Comparison of ENCODE assay signal across 9 mouse cellular contexts in the genomic region with DNA sequence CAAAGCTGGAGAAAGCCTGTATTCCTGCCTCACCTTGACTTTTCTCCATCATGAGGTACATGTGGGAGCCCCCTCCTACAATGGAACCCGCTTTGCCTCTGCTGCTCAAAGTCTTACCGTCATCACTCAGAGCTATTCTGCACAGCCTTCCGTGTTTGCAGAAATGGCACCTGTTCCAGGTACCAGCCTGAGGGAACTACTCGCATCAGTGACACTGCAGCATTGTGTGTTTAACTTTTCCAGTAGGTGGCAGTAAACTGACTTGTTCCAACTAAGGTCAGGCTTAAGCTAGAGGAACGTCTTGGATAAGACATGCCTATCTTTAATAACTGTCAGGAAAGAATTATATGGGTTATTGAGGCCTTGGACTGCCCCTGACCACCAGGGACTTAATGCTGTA.
DNase-seq lines count a peak whose midpoint lies in the region; ATAC-seq and TF ChIP-seq lines count a peak whose summit lies in the region.
"Had no signal": no experiment of that assay in that cellular context is flagged by ENCODE, and none has a peak within 500 bp of the region (broad histone marks: within the 10 kb centered on the region; RNA-seq: fewer than 3 reads in every experiment).

No protein-coding gene starts in this region.

- 42% methylated on average over 5 of the region's 5 CpGs for WGBS in heart, adult 2 months
- WGBS in stomach, embryonic 14.5 days, result 42% methylated on average over 5 of the region's 5 CpGs

- no peak for DNase-seq in heart, adult 2 months
- DNase-seq in heart, adult 9 months (ENCODE audit: low spot score in 2 of 2), result no peak
- DNase-seq in lung, postnatal 10 days, result peak; percentile 11
- DNase-seq in lung, postnatal 25 days (ENCODE audit: low spot score), result no peak
- peak; percentile 61 for DNase-seq in embryo, embryonic 11 days
- no peak for DNase-seq in left cerebral cortex, postnatal 10 days (ENCODE audit: extremely low spot score in 1 of 2, low spot score in 2 of 2)
- DNase-seq in thymus, postnatal 10 days (ENCODE audit: low spot score in 2 of 2), result no peak

- no peak overlapping the region for H3K4me2 ChIP-seq in stomach, embryonic 14.5 days (replicated peaks; ENCODE audit: low read depth, low read length)

- no peaks in the 10 kb centered on the region; the same call in 1 of the 2 replicates for H3K36me3 ChIP-seq in heart, adult 2 months (ENCODE audit: control insufficient read depth, insufficient read depth, low read length)
- no peaks in the 10 kb centered on the region for H3K36me3 ChIP-seq in stomach, embryonic 14.5 days (ENCODE audit: control insufficient read depth, insufficient read depth, low read length)
- H3K36me3 ChIP-seq: G1E had no signal

- no peaks in the 10 kb centered on the region for H3K79me2 ChIP-seq in heart, adult 2 months (replicated peaks; ENCODE audit: control insufficient read depth, insufficient read depth, low read length)

- H3K9me3 ChIP-seq in stomach, embryonic 14.5 days (ENCODE audit: control insufficient read depth, low read depth, low read length), result no peaks in the 10 kb centered on the region
- H3K9me3 ChIP-seq: G1E had no signal

- peaks cover 6% of the 10 kb centered on the region for H3K4me1 ChIP-seq in heart, adult 2 months (ENCODE audit: control insufficient read depth, insufficient read depth, low read length)
- no peaks in the 10 kb centered on the region for H3K4me1 ChIP-seq in stomach, embryonic 14.5 days (ENCODE audit: control insufficient read depth, insufficient read depth, low read length)

- peak; percentile 63 for TF ChIP-seq CTCF in heart, adult 2 months (IDR thresholded peaks at IDR 0.05)

- intact Hi-C loops in heart, adult 2 months (cut with DNase I), result no loop called here
- intact Hi-C loops in left cerebral cortex, postnatal 10 days (cut with DNase I), result no loop called here

- no peak for TF ChIP-seq POLR2A in heart, adult 2 months (IDR thresholded peaks at IDR 0.05; ENCODE audit: insufficient read depth, low read depth, low read length)

- no peaks in the 10 kb centered on the region for H3K27me3 ChIP-seq in heart, adult 2 months (ENCODE audit: control insufficient read depth, insufficient read depth, low read length)
- no peaks in the 10 kb centered on the region for H3K27me3 ChIP-seq in stomach, embryonic 14.5 days (ENCODE audit: control insufficient read depth, insufficient read depth, low read length)

- no peak overlapping the region for H3K4me3 ChIP-seq in heart, adult 2 months
- H3K4me3 ChIP-seq in stomach, embryonic 14.5 days (ENCODE audit: low read depth, low read length), result no peak overlapping the region

- TF ChIP-seq EP300 in heart, adult 2 months (IDR thresholded peaks at IDR 0.05; ENCODE audit: insufficient read depth, low read depth, low read length), result no peak

- ATAC-seq in stomach, embryonic 14.5 days (ENCODE audit: insufficient number of reproducible peaks, insufficient read depth, low FRiP score, low read depth), result peak; percentile 33; the same call in 1 of the 2 replicates

- H3K27ac ChIP-seq in heart, adult 2 months, result no peak overlapping the region
- no peak overlapping the region for H3K27ac ChIP-seq in stomach, embryonic 14.5 days (ENCODE audit: low read length)

- no peak overlapping the region for H3K9ac ChIP-seq in heart, adult 2 months (ENCODE audit: low read depth, low read length)
- no peak overlapping the region for H3K9ac ChIP-seq in stomach, embryonic 14.5 days (replicated peaks; ENCODE audit: low read depth, low read length)

Comparison
In these comparisons a context has a peak if more than half of its experiments do, and no peak if none do; other contexts are left out.
1. DNase-seq: peak in lung, postnatal 10 days (single experiment) and embryo, embryonic 11 days (single experiment); none in heart, adult 2 months (0 of 2), heart, adult 9 months (0 of 2), lung, postnatal 25 days (single experiment), left cerebral cortex, postnatal 10 days (0 of 2) and thymus, postnatal 10 days (0 of 2).